31 mouse cellular contexts compared by ENCODE assay signal in genomic region chr14:121955176-121955795, GRCm38 (mm10). TPM values are rescaled to one million over a fixed set of nuclear protein-coding genes. Genes with fewer than 3 reads are reported as not detected.
DNase-seq lines count a peak whose midpoint lies in the region; ATAC-seq and TF ChIP-seq lines count a peak whose summit lies in the region.
"Had no signal": no experiment of that assay in that cellular context is flagged by ENCODE, and none has a peak within 500 bp of the region (broad histone marks: within the 10 kb centered on the region; RNA-seq: fewer than 3 reads in every experiment).

No protein-coding gene starts in this region.

- POLR2A ChIA-PET in Patski (lab: Charles Lee), result no interaction called here

- no peak overlapping the region for H3K4me3 ChIP-seq in macrophage (ENCODE audit: inconsistent target)
- H3K4me3 ChIP-seq: embryonic facial prominence, embryonic 10.5 days; embryonic facial prominence, embryonic 15.5 days; forebrain, embryonic 13.5 days; liver, embryonic 15.5 days; megakaryocyte, embryonic 14.5 days; midbrain, embryonic 12.5 days; myocyte had no signal

- intact Hi-C loops in heart, postnatal 14 days (cut with DNase I), result no loop called here

- CTCF ChIA-PET in Patski (lab: Charles Lee), result interaction anchor here (1.0 kb wide), 1 partner anchor 106 kb away, joined by 3 read pairs; no protein-coding TSS in a partner anchor

- no peaks in the 10 kb centered on the region for H3K36me3 ChIP-seq in macrophage (ENCODE audit: inconsistent target)

- in situ Hi-C loops in Patski (cut with MboI; ENCODE audit: low pct_unique_long_range_greater_than_20kb), result no loop called here

- H3K27me3 ChIP-seq in Patski, result no peaks in the 10 kb centered on the region
- H3K27me3 ChIP-seq: embryonic facial prominence, embryonic 15.5 days; forebrain, embryonic 13.5 days; liver, embryonic 15.5 days; megakaryocyte, embryonic 14.5 days; midbrain, embryonic 12.5 days had no signal

- TF ChIP-seq CTCF in Patski (IDR thresholded peaks at IDR 0.05), result no peak

- DNase-seq in thymus, postnatal 0 days (ENCODE audit: low spot score), result peak; percentile 73
- DNase-seq in thymus, postnatal 25 days, result no peak
- DNase-seq in Patski (ENCODE audit: low read depth, low spot score), result peak; percentile 10
- DNase-seq in right cerebral cortex, adult 18-20 months, result no peak
- no peak for DNase-seq in heart, postnatal 14 days
- DNase-seq in kidney, adult 9 months, result no peak
- DNase-seq: adrenal gland, postnatal 25 days; cerebellum, adult 18-20 months; cerebellum, postnatal 14 days; gastrocnemius, postnatal 10 days; kidney, adult 8-10 months; kidney, postnatal 10 days; layer of hippocampus, adult 9-11 months; liver; lung, embryonic 14.5 days; lung, postnatal 14 days had no signal

- H3K27ac ChIP-seq in macrophage, result peak overlapping the region; percentile 10
- H3K27ac ChIP-seq: embryonic facial prominence, embryonic 10.5 days; embryonic facial prominence, embryonic 15.5 days; forebrain, embryonic 13.5 days; liver, embryonic 15.5 days; midbrain, embryonic 12.5 days had no signal

- ATAC-seq in Patski, result no peak
- ATAC-seq: forebrain, embryonic 13.5 days; hindbrain, embryonic 16.5 days; intestine, embryonic 16.5 days had no signal

- peaks cover 100% of the 10 kb centered on the region for H3K79me2 ChIP-seq in macrophage (ENCODE audit: inconsistent target)

- WGBS in macrophage (ENCODE audit: missing documents), result 17% methylated on average over 5 of the region's 5 CpGs

RNA-seq across cellular contexts. Expression of gene Gpr183, which starts 9.7 kb away (rescaled TPM):
- 12.5 and 13.4 TPM in 2 replicates for polyA plus RNA-seq in thymus, postnatal 0 days (2015; fragmentation: Nextera tagmentation; extraction: Ambion mirVana)
- polyA plus RNA-seq in Patski (2021), result not detected
- total RNA-seq in macrophage (2018; cell fraction: chromatin; rRNA removed), result 1 to 10 TPM in 13 of 26 experiments, under 1 TPM in 10, not detected in 3; 0.39 to 6.8 (median 1.9) TPM
- total RNA-seq in macrophage (2018; cell fraction: cytosol; rRNA removed), result 10 to 100 TPM in 1 of 26 experiments, 1 to 10 TPM in 19, under 1 TPM in 6; 0.40 to 10.8 (median 3.0) TPM
- total RNA-seq in macrophage (2018; cell fraction: nucleus; rRNA removed), result 10 to 100 TPM in 1 of 26 experiments, 1 to 10 TPM in 19, under 1 TPM in 6; 0.17 to 27.4 (median 2.0) TPM
- 2.6 to 26.1 TPM (median 8.0 TPM) in 3 replicates for polyA plus RNA-seq in macrophage (2018)
- total RNA-seq in heart, postnatal 14 days (2021), result under 1 TPM; 0.54 to 0.67 TPM

RNA-seq across cellular contexts. Expression of gene Gpr18, which starts 39.7 kb away (rescaled TPM):
- polyA plus RNA-seq in thymus, postnatal 0 days (2015; fragmentation: Nextera tagmentation; extraction: Ambion mirVana), result 5.5 and 6.3 TPM in 2 replicates
- 0.06 TPM for polyA plus RNA-seq in Patski (2021)
- 1 to 10 TPM in 6 of 26 experiments, under 1 TPM in 8, not detected in 12; 0.33 to 5.1 (median 0.94) TPM for total RNA-seq in macrophage (2018; cell fraction: chromatin; rRNA removed)
- 10 to 100 TPM in 1 of 26 experiments, 1 to 10 TPM in 14, under 1 TPM in 11; 0.12 to 14.1 (median 2.8) TPM for total RNA-seq in macrophage (2018; cell fraction: cytosol; rRNA removed)
- total RNA-seq in macrophage (2018; cell fraction: nucleus; rRNA removed), result 10 to 100 TPM in 1 of 26 experiments, 1 to 10 TPM in 14, under 1 TPM in 1, not detected in 10; 0.44 to 13.9 (median 3.5) TPM
- polyA plus RNA-seq in macrophage (2018), result 0.20 to 0.28 TPM (median 0.22 TPM) in 3 replicates
- under 1 TPM in 1 of 2 experiments, not detected in 1; 0.39 TPM for total RNA-seq in heart, postnatal 14 days (2021)
- total RNA-seq: gastrocnemius, postnatal 10 days; left cerebral cortex, adult 18-20 months; left cerebral cortex, postnatal 14 days; midbrain, postnatal 0 days had no signal
- polyA plus RNA-seq: brain, embryonic 14.5 days; heart, embryonic 14.5 days; myocyte had no signal

Comparison
In these comparisons a context has a peak if more than half of its experiments do, and no peak if none do; other contexts are left out.
1. DNase-seq: peak in thymus, postnatal 0 days (single experiment) and Patski (single experiment); none in thymus, postnatal 25 days (single experiment), right cerebral cortex, adult 18-20 months (single experiment), heart, postnatal 14 days (0 of 2) and kidney, adult 9 months (single experiment).